Mouse (Mus musculus) granulocyte monocyte progenitor cell, adult 5-6 weeks (primary cell): Measurements from ENCODE around the gene Gm28051. TPM values are rescaled to one million over a fixed set of nuclear protein-coding genes. Genes with fewer than 3 reads are reported as not detected.

Source experiments
- ATAC-seq: replicated peaks from 2 replicates; pipeline ENCODE4 v1.8.0; 2016; ENCODE audit warnings: mild to moderate bottlenecking, moderate TSS enrichment, inconsistent platforms; ENCODE audit not compliant: poor library complexity, severe bottlenecking
- total RNA-seq, 2 experiments: library from RNA; stranded (forward) in 1 of 2; stranded (reverse) in 1 of 2; fragments of 200-712, 200-1000 nt in 1 of 2; fragments of >200 nt in 1 of 2; fragmentation: Nextera tagmentation in 1 of 2; gene quantifications; 2 replicates each; pipeline ENCODE4 v1.2.3; 2014 to 2017

Gene Gm28051
- total RNA-seq (2014; fragmentation: Nextera tagmentation) (not detected in 2 replicates), total RNA-seq (2017) (not detected in 2 replicates)

DNA sequence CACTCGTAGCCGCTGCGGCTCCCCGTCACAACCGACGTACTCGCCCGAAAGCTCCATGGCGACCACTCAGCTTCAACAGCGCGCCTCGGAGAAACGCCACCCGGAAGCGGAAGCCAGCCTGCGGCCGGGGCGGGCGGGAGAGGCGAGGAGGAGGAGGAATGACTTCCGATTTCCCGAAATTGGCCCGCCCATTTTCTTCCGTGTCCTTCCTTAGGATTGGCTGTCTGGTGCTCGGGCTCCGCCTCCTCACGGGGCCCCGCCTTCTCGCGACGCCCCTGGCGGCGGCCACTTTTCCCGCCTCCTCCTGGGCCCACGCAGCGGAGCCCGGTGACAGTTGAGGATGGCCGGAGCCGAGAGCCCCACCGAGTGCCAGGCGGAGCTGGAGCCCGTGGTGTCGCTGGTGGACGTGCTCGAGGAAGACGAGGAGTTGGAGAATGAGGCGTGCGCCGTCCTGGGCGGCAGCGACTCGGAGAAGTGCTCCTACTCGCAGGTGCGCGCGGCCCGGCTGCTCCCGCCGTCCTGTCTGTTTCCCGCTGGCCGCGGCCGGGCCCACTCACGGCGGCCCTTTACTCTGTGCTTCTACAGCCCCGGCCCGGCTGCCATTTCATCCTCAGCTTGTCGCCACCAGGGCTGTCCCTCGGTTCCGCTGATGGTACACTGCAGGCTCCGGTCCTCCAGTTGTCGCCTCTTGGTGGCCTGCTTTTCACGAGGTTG, at the start of gene Gm28051, which contains the start of the genes Gon7 and Ubr7:
Gene Gm28051 (minus strand): TSS at position 77 of the 714 bp plus-strand sequence.
Gene Gon7 (minus strand): TSS at position 115 of the 714 bp plus-strand sequence.
Gene Ubr7 (plus strand): TSS at position 279 of the 714 bp plus-strand sequence.
- peak; percentile 93 for ATAC-seq

GRCm38 (mm10) chr12:102799528-102799927, 42.0 kb upstream of the Gm28051 start:
- ATAC-seq, result peak; percentile 37; the same call in 1 of the 2 replicates

DNA sequence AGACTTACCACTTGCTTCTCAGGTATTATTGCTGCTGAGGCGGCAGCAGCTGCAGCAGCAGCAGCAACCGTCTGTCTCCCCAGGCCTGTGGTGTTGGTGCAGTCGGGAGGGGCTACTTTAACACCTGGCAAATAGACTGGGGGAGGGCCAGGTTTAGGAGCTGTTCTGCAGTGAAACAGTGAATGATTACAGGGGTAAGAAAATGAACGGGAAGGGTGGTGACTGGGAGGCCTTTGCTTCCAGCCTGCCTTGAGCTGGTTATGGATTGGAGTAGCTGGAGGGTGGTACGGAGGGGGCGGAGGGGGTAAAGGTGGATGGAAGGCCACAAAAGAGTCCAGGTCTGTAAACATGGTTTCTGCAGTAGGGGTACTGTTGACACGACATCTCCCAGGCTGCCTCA, 30.4 kb upstream of the Gm28051 start:
- no peak for ATAC-seq

DNA sequence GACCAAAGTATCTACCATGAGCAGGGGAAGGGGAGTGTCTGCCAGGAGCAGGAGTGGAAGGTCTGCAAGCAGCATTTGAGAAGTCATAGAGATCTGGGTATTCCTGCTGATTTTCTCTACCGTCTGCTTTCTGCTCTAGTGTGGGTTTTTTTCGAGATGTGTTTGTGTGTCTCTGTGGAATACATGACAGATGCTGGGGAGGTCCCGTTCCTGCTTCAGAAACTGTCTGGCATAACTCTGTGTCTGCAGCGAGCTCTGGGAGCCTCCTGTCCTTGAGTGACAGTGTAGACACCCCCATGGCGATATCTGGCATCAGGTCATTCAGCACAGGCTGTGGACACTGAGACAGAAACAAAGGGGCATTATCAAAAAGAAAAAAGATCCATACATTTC, 28.0 kb upstream of the Gm28051 start:
- no peak for ATAC-seq

DNA sequence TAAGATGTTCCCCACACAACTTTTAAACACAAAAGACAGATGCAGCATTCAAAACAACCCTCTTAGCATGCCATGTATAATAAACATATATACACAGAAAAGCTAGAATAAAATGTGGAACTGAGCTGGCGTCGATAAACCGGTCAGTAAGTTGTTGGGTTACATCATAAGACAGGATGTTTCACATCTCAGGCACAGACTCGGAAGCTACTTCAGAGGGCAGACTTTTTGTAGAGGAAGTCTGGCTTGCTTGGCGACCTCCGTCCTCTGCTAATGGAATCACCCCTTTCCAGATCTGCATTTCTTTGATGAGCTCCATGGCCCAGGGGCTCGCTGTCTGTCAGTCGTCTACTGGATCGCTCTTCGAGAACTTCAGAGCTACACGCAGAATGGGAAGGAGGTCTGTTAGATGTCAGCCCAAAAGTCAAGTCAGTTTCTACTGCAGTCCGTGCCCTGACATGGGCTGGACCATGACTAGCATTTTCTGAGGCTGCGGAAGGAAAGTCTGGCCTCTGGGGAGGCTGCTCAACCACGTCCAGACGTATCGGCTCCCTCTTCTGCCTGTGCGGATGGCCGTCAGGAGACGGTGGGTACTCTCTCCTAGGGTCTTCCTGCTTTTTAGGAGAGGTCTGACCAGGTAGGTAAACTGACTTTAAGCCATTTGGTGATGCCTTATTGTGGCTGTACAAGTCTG, 27.5 kb upstream of the Gm28051 start:
- ATAC-seq, result peak; percentile 92

DNA sequence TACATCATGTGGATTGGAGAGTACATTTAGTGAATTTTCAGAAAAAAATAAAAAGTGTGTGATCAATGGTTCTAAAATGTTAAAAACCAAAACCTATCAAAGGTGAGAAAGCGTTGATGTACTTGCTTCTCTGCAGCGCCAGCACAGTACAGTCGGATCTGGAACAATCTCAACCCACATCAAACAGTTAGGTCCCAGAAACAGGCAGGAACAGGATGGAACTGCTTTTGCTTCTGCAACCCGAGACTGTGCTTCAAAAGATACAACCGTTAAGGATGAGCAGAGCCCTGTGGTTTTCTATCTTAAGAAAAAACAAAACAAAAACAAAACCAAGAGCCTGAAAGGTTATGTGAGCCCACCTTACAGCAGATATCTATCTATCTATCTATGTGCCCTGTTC, 25.3 kb upstream of the Gm28051 start:
- ATAC-seq, result no peak

- peak; percentile 54 for ATAC-seq
Measured at GRCm38 (mm10) chr12:102779452-102779851, 21.9 kb upstream of the Gm28051 start.

DNA sequence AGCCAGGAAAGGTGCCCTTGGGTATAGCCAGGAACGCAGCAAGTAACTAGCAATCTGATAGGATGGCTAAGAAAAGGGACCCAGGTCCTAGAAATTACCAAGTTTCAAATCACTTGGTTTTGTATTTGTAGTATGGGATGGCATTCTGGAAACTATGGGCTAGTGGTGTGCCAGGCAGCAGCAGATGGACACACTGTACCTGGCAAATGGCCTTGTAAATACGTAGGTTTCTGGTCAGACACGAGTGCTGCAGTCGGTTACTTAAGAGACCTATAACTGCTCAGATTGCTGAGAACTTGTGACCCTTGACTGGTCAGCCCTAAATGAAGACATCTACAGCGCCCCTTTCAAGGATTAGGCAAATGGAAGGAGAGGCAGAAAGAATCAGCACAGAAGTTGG, 20.6 kb upstream of the Gm28051 start:
- no peak for ATAC-seq

DNA sequence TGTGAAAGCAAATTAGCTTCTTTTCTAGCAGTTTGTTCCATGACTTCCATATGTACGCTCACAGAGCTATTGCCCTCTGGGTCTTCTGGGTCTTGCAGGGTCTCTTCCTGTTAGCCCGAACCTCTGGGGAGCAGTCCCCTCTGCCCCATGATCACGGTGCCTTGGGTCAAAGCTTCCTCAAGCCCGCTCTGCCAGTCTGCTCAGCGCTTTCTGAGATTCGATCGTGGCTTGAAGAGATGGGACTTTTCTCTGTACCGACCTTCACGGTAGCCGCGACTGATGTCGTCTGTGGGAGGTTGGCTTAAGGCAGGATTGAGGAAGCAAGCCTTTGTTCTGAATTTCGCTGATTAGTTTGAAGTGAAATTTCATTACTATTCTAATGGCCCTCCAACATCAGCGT, 18.5 kb upstream of the Gm28051 start:
- no peak for ATAC-seq

GRCm38 (mm10) chr12:102772676-102773075, 15.1 kb upstream of the Gm28051 start:
- ATAC-seq, result no peak

- ATAC-seq, result no peak
Measured at GRCm38 (mm10) chr12:102771601-102772000, 14.0 kb upstream of the Gm28051 start.

DNA sequence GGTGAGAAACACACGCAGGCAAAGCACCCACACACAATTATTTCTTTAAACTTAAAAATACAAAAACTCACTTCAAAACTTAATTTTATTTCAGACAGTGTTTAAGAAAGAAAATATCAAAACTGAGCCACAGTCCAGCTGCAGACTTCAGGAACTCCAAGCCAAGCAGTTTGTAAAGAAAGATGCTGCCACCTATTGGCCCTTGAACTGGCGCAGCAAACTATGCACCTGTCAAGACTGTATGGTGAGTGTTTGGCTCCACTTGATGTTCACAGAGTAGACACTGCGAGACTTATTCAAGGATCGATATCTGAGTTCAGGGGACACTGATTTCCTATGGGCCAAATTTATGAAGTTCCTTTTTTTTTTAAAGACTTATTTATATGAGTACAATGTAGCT, 11.4 kb upstream of the Gm28051 start:
- no peak for ATAC-seq

DNA sequence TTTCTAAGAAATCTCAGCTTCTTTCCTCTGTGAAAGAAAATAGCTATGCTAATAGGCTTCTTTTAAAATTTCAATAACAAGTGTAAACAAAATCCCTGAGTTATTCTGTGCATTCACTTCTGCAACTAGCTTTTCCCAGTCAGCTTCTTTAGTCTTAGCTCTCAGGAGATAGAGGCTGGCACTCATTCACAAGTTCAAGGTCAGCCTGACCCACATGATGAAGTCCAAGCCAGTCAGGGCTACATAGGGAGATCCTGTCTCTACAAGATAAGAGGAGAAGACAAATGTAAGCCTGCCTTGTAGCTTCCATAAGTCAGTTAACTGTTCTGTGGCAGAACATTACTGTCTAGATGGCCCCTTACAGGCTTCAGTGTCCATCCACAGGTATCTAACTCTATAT, 6.1 kb upstream of the Gm28051 start:
- ATAC-seq, result no peak

DNA sequence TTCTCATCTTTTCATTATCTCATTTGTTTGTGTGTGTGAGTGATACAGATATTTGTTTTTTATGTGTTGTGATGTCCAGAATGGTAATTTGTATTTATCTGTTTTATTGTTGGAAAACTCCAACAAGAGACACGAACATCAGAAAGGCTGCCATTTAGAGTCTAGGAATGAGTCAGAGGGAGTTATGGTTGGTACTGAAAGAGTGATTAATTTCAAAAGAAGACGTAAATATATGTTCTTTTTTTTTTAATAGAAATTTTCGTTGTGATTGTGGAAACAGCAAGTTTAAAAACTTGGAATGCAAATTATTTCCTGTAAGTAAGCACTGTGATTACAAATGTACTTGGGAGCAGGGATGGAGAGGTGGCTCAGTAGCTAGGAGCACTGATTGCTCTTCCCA, 4.1 kb upstream of the Gm28051 start:
- no peak for ATAC-seq

- ATAC-seq, result no peak
Measured at GRCm38 (mm10) chr12:102758936-102759335, 1.4 kb upstream of the Gm28051 start.

DNA sequence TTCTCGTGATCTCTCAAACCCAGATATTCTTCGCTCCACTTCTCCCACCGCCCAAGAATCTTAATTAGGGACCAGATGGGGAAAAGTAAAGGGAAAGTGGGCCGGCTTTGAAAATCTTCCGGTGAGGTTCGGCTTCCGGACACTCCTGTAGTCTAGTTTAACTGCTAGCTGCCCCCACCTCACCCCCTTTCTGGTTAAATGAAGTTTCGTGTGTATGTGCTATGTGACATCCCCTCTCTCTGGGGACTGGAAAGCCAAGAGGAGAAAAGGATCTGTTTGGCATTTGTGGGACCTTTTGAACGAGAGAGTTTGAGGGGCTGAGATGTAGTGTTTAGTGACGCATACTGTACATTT, 815 bp upstream of the Gm28051 start, which contains the start of gene Gm20604:
Gene Gm20604 (minus strand): TSS at position 270 of the 354 bp plus-strand sequence.
- ATAC-seq, result no peak

GRCm38 (mm10) chr12:102757055-102757688, 393 bp downstream of the Gm28051 start:
- ATAC-seq, result no peak

DNA sequence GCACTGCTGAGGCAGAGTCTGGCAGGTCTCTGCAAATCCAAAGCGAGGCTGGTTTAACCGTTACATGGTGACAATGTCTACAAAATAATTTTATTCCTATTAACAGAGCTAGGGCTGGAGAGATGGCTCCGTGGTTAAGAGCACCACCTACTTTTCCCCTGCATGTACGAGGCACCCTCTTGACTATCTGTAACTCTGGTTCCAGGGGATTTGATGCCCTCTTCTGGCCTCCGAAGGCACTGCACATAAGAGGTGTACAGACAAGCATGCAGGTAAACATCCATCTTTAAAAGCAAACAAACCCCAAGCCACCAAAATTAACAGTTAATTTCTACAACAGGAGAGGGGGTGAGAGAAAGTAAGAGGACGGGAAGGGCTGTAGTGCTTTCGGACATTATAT, 1.3 kb downstream of the Gm28051 start:
- ATAC-seq, result 0 out of 2 replicates have a peak, but pooled peaks have one; percentile 12

DNA sequence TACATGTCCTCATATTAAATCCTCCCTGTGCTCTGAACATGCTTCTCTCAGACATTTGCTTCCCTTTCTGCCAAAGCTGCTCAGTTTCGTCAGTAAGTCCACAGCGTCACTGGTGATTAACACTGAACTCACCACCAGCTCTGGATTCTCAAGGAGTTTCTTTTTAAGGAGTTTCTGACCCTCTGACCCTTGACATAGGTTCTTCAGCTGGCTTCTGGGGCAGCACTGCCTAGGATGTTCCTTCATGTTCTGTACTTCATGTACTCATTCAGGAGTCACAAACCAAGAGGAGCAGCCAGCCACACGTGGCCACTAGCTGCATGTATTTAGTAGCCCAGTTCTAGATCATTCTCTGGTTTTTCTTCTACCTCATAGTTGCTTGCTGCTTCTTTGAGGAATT, 9.3 kb downstream of the Gm28051 start:
- 0 out of 2 replicates have a peak, but pooled peaks have one; percentile 15 for ATAC-seq

- peak; percentile 82 for ATAC-seq
Measured at GRCm38 (mm10) chr12:102744839-102745238, 12.7 kb downstream of the Gm28051 start.
